Mouse (Mus musculus) B cell, adult 2 months (primary cell): ENCODE measurements around the gene Dnajc7.
"Not testable (repeated sequence)": the region's sequence is repeated elsewhere in the genome, so short reads cannot be mapped to it uniquely, and the experiment has no call there.

Source experiments
- DNase-seq, 2 experiments: peaks; one replicate each; pipeline ENCODE4 v3.0.0; 2022

Gene Dnajc7

GRCm38 (mm10) chr11:100619982-100620381 lies at the start of gene Dnajc7:
Dnajc7 (minus strand) TSS chr11:100620168.
- DNase-seq, result no peak

- DNase-seq, result no peak
Measured at GRCm38 (mm10) chr11:100659806-100660205, 39.8 kb upstream of the Dnajc7 start.

- no peak for DNase-seq
Measured at GRCm38 (mm10) chr11:100656458-100656857, 36.5 kb upstream of the Dnajc7 start.

- DNase-seq, result peak in 1 of 2 experiments; percentile 32
Measured at GRCm38 (mm10) chr11:100655589-100655988, 35.6 kb upstream of the Dnajc7 start.

GRCm38 (mm10) chr11:100651748-100652147 lies 31.8 kb upstream of the Dnajc7 start:
- no peak for DNase-seq

- no peak for DNase-seq
Measured at GRCm38 (mm10) chr11:100651205-100651604, 31.2 kb upstream of the Dnajc7 start.

- no peak for DNase-seq
Measured at GRCm38 (mm10) chr11:100648405-100648804, 28.4 kb upstream of the Dnajc7 start.

- DNase-seq, result peak; percentile 63 to 66
Measured at GRCm38 (mm10) chr11:100646265-100646664, 26.3 kb upstream of the Dnajc7 start.

- no peak for DNase-seq
Measured at GRCm38 (mm10) chr11:100643612-100644575, 23.9 kb upstream of the Dnajc7 start.

- DNase-seq, result peak; percentile 34 to 43
Measured at GRCm38 (mm10) chr11:100640159-100640906, 20.4 kb upstream of the Dnajc7 start.

GRCm38 (mm10) chr11:100634530-100634929 lies 14.6 kb upstream of the Dnajc7 start:
- DNase-seq, result no peak

GRCm38 (mm10) chr11:100628862-100629352 lies 8.9 kb upstream of the Dnajc7 start:
- no peak for DNase-seq

- DNase-seq, result no peak
Measured at GRCm38 (mm10) chr11:100628056-100628455, 8.1 kb upstream of the Dnajc7 start.

GRCm38 (mm10) chr11:100626701-100627195 lies 6.8 kb upstream of the Dnajc7 start:
- DNase-seq, result peak; percentile 88 to 91

- no peak for DNase-seq
Measured at GRCm38 (mm10) chr11:100625754-100626700, 6.1 kb upstream of the Dnajc7 start.

- no peak for DNase-seq
Measured at GRCm38 (mm10) chr11:100623867-100624266, 3.9 kb upstream of the Dnajc7 start.

GRCm38 (mm10) chr11:100622714-100623113 lies 2.7 kb upstream of the Dnajc7 start:
- DNase-seq, result peak; percentile 97 to 98

- peak; percentile 92 to 93 for DNase-seq
Measured at GRCm38 (mm10) chr11:100619485-100619975, 438 bp downstream of the Dnajc7 start.

GRCm38 (mm10) chr11:100618761-100619484 lies 1.0 kb downstream of the Dnajc7 start, which contains the start of gene Nkiras2:
Nkiras2 (plus strand) TSS chr11:100619244.
- peak; percentile 78 to 79 for DNase-seq

- DNase-seq, result no peak
Measured at GRCm38 (mm10) chr11:100617480-100617879, 2.5 kb downstream of the Dnajc7 start.

GRCm38 (mm10) chr11:100616836-100617235 lies 3.1 kb downstream of the Dnajc7 start:
- not testable (repeated sequence) for DNase-seq
